22 mouse cellular contexts compared by ENCODE assay signal in genomic region chr3:66537913-66538312, GRCm38 (mm10).
DNase-seq lines count a peak whose midpoint lies in the region; ATAC-seq and TF ChIP-seq lines count a peak whose summit lies in the region.
"Had no signal": no experiment of that assay in that cellular context is flagged by ENCODE, and none has a peak within 500 bp of the region (broad histone marks: within the 10 kb centered on the region; RNA-seq: fewer than 3 reads in every experiment).

No protein-coding gene starts in this region.

- H3K4me2 ChIP-seq in liver, embryonic 11.5 days = no peak overlapping the region
- H3K4me2 ChIP-seq in midbrain, embryonic 11.5 days = no peak overlapping the region
- no peak overlapping the region for H3K4me2 ChIP-seq in midbrain, postnatal 0 days (ENCODE audit: low read depth, low read length, poor library complexity, severe bottlenecking)
- H3K4me2 ChIP-seq: embryonic facial prominence, embryonic 12.5 days; heart, embryonic 11.5 days; liver, embryonic 12.5 days; lung, embryonic 14.5 days; stomach, embryonic 15.5 days had no signal

- no peak overlapping the region for H3K9ac ChIP-seq in liver, adult 2 months (ENCODE audit: low read depth, low read length)
- H3K9ac ChIP-seq in liver, embryonic 11.5 days (ENCODE audit: low read depth, low read length) = no peak overlapping the region
- no peak overlapping the region for H3K9ac ChIP-seq in midbrain, embryonic 11.5 days (ENCODE audit: low read length)
- no peak overlapping the region for H3K9ac ChIP-seq in midbrain, postnatal 0 days (replicated peaks; ENCODE audit: low read length, poor library complexity, severe bottlenecking)
- H3K9ac ChIP-seq: embryonic facial prominence, embryonic 12.5 days; liver, embryonic 12.5 days; lung, embryonic 14.5 days; stomach, embryonic 15.5 days had no signal

- 64% methylated on average over 7 of the region's 7 CpGs for WGBS in liver, adult 2 months
- 81% methylated on average over 7 of the region's 7 CpGs for WGBS in liver, embryonic 11.5 days
- 45% methylated on average over 7 of the region's 7 CpGs for WGBS in midbrain, embryonic 11.5 days
- WGBS in midbrain, postnatal 0 days = 28% methylated on average over 7 of the region's 7 CpGs

- H3K4me3 ChIP-seq in liver, adult 2 months (ENCODE audit: insufficient read depth, low read depth, low read length) = no peak overlapping the region
- H3K4me3 ChIP-seq in liver, embryonic 11.5 days (ENCODE audit: low read depth, low read length) = no peak overlapping the region
- no peak overlapping the region for H3K4me3 ChIP-seq in midbrain, embryonic 11.5 days (ENCODE audit: low read depth, low read length)
- H3K4me3 ChIP-seq in midbrain, postnatal 0 days (ENCODE audit: low read depth, low read length) = no peak overlapping the region
- H3K4me3 ChIP-seq: embryonic facial prominence, embryonic 12.5 days; erythroblast, embryonic 14.5 days; gastrocnemius, adult 2 months; liver, embryonic 12.5 days; stomach, embryonic 15.5 days had no signal

- no peak for TF ChIP-seq CTCF in liver, adult 2 months (IDR thresholded peaks at IDR 0.05; ENCODE audit: low read depth, low read length)
- no peak for TF ChIP-seq CTCF in midbrain, postnatal 0 days (IDR thresholded peaks at IDR 0.05)

- TF ChIP-seq POLR2A in liver, adult 2 months (IDR thresholded peaks at IDR 0.05; ENCODE audit: extremely low read depth, insufficient read depth, low read length) = no peak

- no peaks in the 10 kb centered on the region for H3K4me1 ChIP-seq in liver, adult 2 months (ENCODE audit: control insufficient read depth, insufficient read depth, low read length)
- H3K4me1 ChIP-seq in liver, embryonic 11.5 days (replicated peaks; ENCODE audit: control insufficient read depth, insufficient read depth, low read length) = no peaks in the 10 kb centered on the region
- peaks cover 10% of the 10 kb centered on the region; the same call in 1 of the 2 replicates for H3K4me1 ChIP-seq in midbrain, embryonic 11.5 days (ENCODE audit: control insufficient read depth, insufficient read depth, low read length)
- no peaks in the 10 kb centered on the region for H3K4me1 ChIP-seq in midbrain, postnatal 0 days (ENCODE audit: insufficient read depth, low read length)
- H3K4me1 ChIP-seq: liver, embryonic 12.5 days; stomach, embryonic 15.5 days had no signal

- no peak for ATAC-seq in liver, embryonic 11.5 days (replicated peaks; ENCODE audit: low FRiP score)
- peak; percentile 66 for ATAC-seq in midbrain, embryonic 11.5 days (ENCODE audit: low FRiP score)
- ATAC-seq in midbrain, postnatal 0 days (ENCODE audit: low FRiP score) = peak; percentile 66; the same call in 1 of the 2 replicates
- no peak for ATAC-seq in megakaryocyte progenitor cell, adult 5-6 weeks (replicated peaks; ENCODE audit: poor library complexity)
- ATAC-seq: liver, embryonic 12.5 days had no signal

- peak; percentile 9 for DNase-seq in liver, adult 2 months (ENCODE audit: extremely low read depth, low read depth, low spot score)
- DNase-seq in liver, embryonic 11.5 days (ENCODE audit: low spot score) = no peak
- no peak for DNase-seq in midbrain, embryonic 11.5 days (ENCODE audit: low spot score, missing footprints)
- DNase-seq in midbrain, postnatal 0 days (ENCODE audit: low spot score) = no peak
- no peak for DNase-seq in cerebellum, postnatal 25 days
- DNase-seq in right cerebral cortex, adult 2 months (ENCODE audit: low spot score in 2 of 2) = no peak
- DNase-seq: adrenal gland, adult 2 months; cerebellum, adult 9-10 months; gastrocnemius, adult 2 months; heart, postnatal 10 days; kidney, adult 9 months; kidney, postnatal 36 days; left cerebral cortex, postnatal 4 days; lung, embryonic 14.5 days; lung, postnatal 4 days; thymus, adult 18-20 months had no signal

- no peaks in the 10 kb centered on the region for H3K27me3 ChIP-seq in liver, adult 2 months (ENCODE audit: control insufficient read depth, insufficient read depth, low read length)
- no peaks in the 10 kb centered on the region for H3K27me3 ChIP-seq in liver, embryonic 11.5 days (replicated peaks; ENCODE audit: control insufficient read depth, insufficient read depth, low read length)
- no peaks in the 10 kb centered on the region for H3K27me3 ChIP-seq in midbrain, embryonic 11.5 days (ENCODE audit: control insufficient read depth, insufficient read depth, low read length)
- no peaks in the 10 kb centered on the region for H3K27me3 ChIP-seq in midbrain, postnatal 0 days (ENCODE audit: insufficient read depth, low read length)
- H3K27me3 ChIP-seq: embryonic facial prominence, embryonic 12.5 days; liver, embryonic 12.5 days; stomach, embryonic 15.5 days had no signal

- H3K27ac ChIP-seq in liver, adult 2 months (replicated peaks; ENCODE audit: insufficient read depth, low read depth, low read length) = no peak overlapping the region
- no peak overlapping the region for H3K27ac ChIP-seq in liver, embryonic 11.5 days (ENCODE audit: low read depth, low read length)
- peak overlapping the region; percentile 44 for H3K27ac ChIP-seq in midbrain, embryonic 11.5 days (ENCODE audit: low read depth, low read length)
- H3K27ac ChIP-seq in midbrain, postnatal 0 days (ENCODE audit: low read depth, low read length) = peak overlapping the region; percentile 39; the same call in 1 of the 2 replicates
- H3K27ac ChIP-seq: embryonic facial prominence, embryonic 12.5 days; gastrocnemius, adult 2 months; liver, embryonic 12.5 days; stomach, embryonic 15.5 days had no signal

- H3K9me3 ChIP-seq in liver, embryonic 11.5 days (ENCODE audit: control insufficient read depth, low read length) = no peaks in the 10 kb centered on the region
- H3K9me3 ChIP-seq in midbrain, embryonic 11.5 days (ENCODE audit: control insufficient read depth, low read length) = no peaks in the 10 kb centered on the region
- H3K9me3 ChIP-seq in midbrain, postnatal 0 days (ENCODE audit: low read length) = peaks cover 5% of the 10 kb centered on the region; the same call in 1 of the 2 replicates
- H3K9me3 ChIP-seq: embryonic facial prominence, embryonic 12.5 days; liver, embryonic 12.5 days; stomach, embryonic 15.5 days had no signal

- no peaks in the 10 kb centered on the region for H3K36me3 ChIP-seq in liver, adult 2 months (ENCODE audit: control insufficient read depth, insufficient read depth, low read length)
- H3K36me3 ChIP-seq in liver, embryonic 11.5 days (ENCODE audit: control insufficient read depth, insufficient read depth, low read length) = no peaks in the 10 kb centered on the region
- H3K36me3 ChIP-seq in midbrain, embryonic 11.5 days (ENCODE audit: control insufficient read depth, insufficient read depth, low read length) = no peaks in the 10 kb centered on the region
- no peaks in the 10 kb centered on the region for H3K36me3 ChIP-seq in midbrain, postnatal 0 days (ENCODE audit: insufficient read depth, low read length)
- H3K36me3 ChIP-seq: embryonic facial prominence, embryonic 12.5 days; liver, embryonic 12.5 days; stomach, embryonic 15.5 days had no signal

- no peaks in the 10 kb centered on the region for H3K79me2 ChIP-seq in liver, adult 2 months (ENCODE audit: control insufficient read depth, insufficient read depth, low read length)

Comparison
In these comparisons a context has a peak if more than half of its experiments do, and no peak if none do; other contexts are left out.
1. H3K27ac ChIP-seq: peak in midbrain, embryonic 11.5 days (single experiment) and midbrain, postnatal 0 days (single experiment); none in liver, adult 2 months (single experiment) and liver, embryonic 11.5 days (single experiment).
2. ATAC-seq: peak in midbrain, embryonic 11.5 days (single experiment) and midbrain, postnatal 0 days (single experiment); none in liver, embryonic 11.5 days (single experiment) and megakaryocyte progenitor cell, adult 5-6 weeks (single experiment).